Mouse (Mus musculus) gastrocnemius, postnatal 4 days (tissue): ENCODE measurements around the gene Tbx15. TPM values are rescaled to one million over a fixed set of nuclear protein-coding genes. Genes with fewer than 3 reads are reported as not detected.
A peak's percentile ranks its signal among the peaks of the same experiment; 100 is the strongest.

ENCODE experiments used
- DNase-seq, 2 experiments: peaks; one replicate each; pipeline ENCODE4 v3.0.0; 2021 to 2022; ENCODE audit warnings: low spot score in 2 of 2, mixed read lengths in 2 of 2
- total RNA-seq, 2 experiments: library from RNA; stranded (reverse); gene quantifications; 2 replicates each; pipeline ENCODE4 v1.2.3; 2021

Gene Tbx15
- total RNA-seq, 2 experiments from 2014 or later, result 111 to 117 TPM

- DNase-seq, result no peak
These were observed 8.0 kb downstream of the Tbx15 start for GRCm38 (mm10) chr3:99247996-99248801.

- DNase-seq, result no peak
These were observed 8.8 kb downstream of the Tbx15 start for GRCm38 (mm10) chr3:99248831-99249550.

GRCm38 (mm10) chr3:99249551-99249870 is 9.3 kb downstream of the Tbx15 start:
- DNase-seq, result no peak

GRCm38 (mm10) chr3:99249906-99250305 is 9.7 kb downstream of the Tbx15 start:
- DNase-seq, result peak in 1 of 2 experiments; percentile 28

- no peak for DNase-seq
These were observed 11.3 kb downstream of the Tbx15 start for GRCm38 (mm10) chr3:99251271-99252165.

- DNase-seq, result peak in 1 of 2 experiments; percentile 21
These were observed 12.4 kb downstream of the Tbx15 start for GRCm38 (mm10) chr3:99252461-99253091.

- peak; percentile 67 to 83 for DNase-seq
These were observed 12.9 kb downstream of the Tbx15 start for GRCm38 (mm10) chr3:99253092-99253488.

- peak; percentile 67 to 82 for DNase-seq
These were observed 13.6 kb downstream of the Tbx15 start for GRCm38 (mm10) chr3:99253497-99254451.

GRCm38 (mm10) chr3:99254559-99255151 is 14.5 kb downstream of the Tbx15 start:
- DNase-seq, result peak in 1 of 2 experiments; percentile 66

GRCm38 (mm10) chr3:99255411-99256365 is 15.5 kb downstream of the Tbx15 start:
- DNase-seq, result no peak

- DNase-seq, result no peak
These were observed 16.2 kb downstream of the Tbx15 start for GRCm38 (mm10) chr3:99256366-99256750.

GRCm38 (mm10) chr3:99256766-99257165 is 16.6 kb downstream of the Tbx15 start:
- peak in 1 of 2 experiments; percentile 64 for DNase-seq

- DNase-seq, result no peak
These were observed 17.7 kb downstream of the Tbx15 start for GRCm38 (mm10) chr3:99257586-99258577.

- no peak for DNase-seq
These were observed 19.6 kb downstream of the Tbx15 start for GRCm38 (mm10) chr3:99259741-99260270.

- DNase-seq, result no peak
These were observed 20.2 kb downstream of the Tbx15 start for GRCm38 (mm10) chr3:99260395-99260794.

- DNase-seq, result no peak
These were observed 21.2 kb downstream of the Tbx15 start for GRCm38 (mm10) chr3:99261371-99261791.

- no peak for DNase-seq
These were observed 21.8 kb downstream of the Tbx15 start for GRCm38 (mm10) chr3:99261986-99262385.
